Mouse (Mus musculus) testis, adult 2 months (tissue): ENCODE measurements at regions not wholly inside any gene's neighbourhood (a gene's known extent, or its start where the extent isn't known, plus 50 kb on each side); places are given as distances from the start of the nearest gene placed in this dataset.

ENCODE experiments used
- CTCF ChIP-seq: fragments of 200-500 bp; IDR thresholded peaks from 2 replicates; pipeline ENCODE4 v1.5.1; 2012; ENCODE audit warnings: low read depth, mild to moderate bottlenecking, inconsistent platforms, low read length, moderate library complexity; ENCODE audit not compliant: control insufficient read depth, insufficient read depth, insufficient replicate concordance
- POLR2A ChIP-seq: fragments of 200-500 bp; IDR thresholded peaks from 2 replicates; pipeline ENCODE4 v1.6.1; 2012; ENCODE audit warnings: low read depth, mild to moderate bottlenecking, inconsistent platforms, low read length, moderate library complexity; ENCODE audit not compliant: control insufficient read depth

- TF ChIP-seq CTCF: no peak
- no peak for TF ChIP-seq POLR2A
Measured at GRCm38 (mm10) chr12:25164724-25165123, 67.8 kb upstream of the Id2 start.
